Mouse (Mus musculus): ENCODE measurements around the gene Nbr1.
"Not testable (repeated sequence)": the region's sequence is repeated elsewhere in the genome, so short reads cannot be mapped to it uniquely, and the experiment has no call there.

Nbr1 gene

GRCm38 (mm10) chr11:101556541-101556940, 4.6 kb downstream of the Nbr1 start:
- no peak for DNase-seq (ENCODE audit: low read depth, low spot score)
- Histone ChIP-seq H3K27me3 (ENCODE audit: control insufficient read depth, insufficient read depth, low read length, poor library complexity, severe bottlenecking) (no peaks in the 10 kb centered on the region), H3K36me3 (ENCODE audit: control insufficient read depth, insufficient read depth, low read length, poor library complexity, severe bottlenecking) (peaks cover 7% of the 10 kb centered on the region)

- DNase-seq (ENCODE audit: low read depth, low spot score), result no peak
- peaks cover 7% of the 10 kb centered on the region for H3K36me3 ChIP-seq (ENCODE audit: control insufficient read depth, insufficient read depth, low read length, poor library complexity, severe bottlenecking)
Measured at GRCm38 (mm10) chr11:101556954-101557353, 5.0 kb downstream of the Nbr1 start.

GRCm38 (mm10) chr11:101562391-101562790, 10.4 kb downstream of the Nbr1 start:
- peak; percentile 86 for DNase-seq (ENCODE audit: low read depth, low spot score)
- H3K27me3 ChIP-seq (ENCODE audit: control insufficient read depth, insufficient read depth, low read length, poor library complexity, severe bottlenecking), result no peaks in the 10 kb centered on the region
- H3K36me3 ChIP-seq (ENCODE audit: control insufficient read depth, insufficient read depth, low read length, poor library complexity, severe bottlenecking), result peaks cover 13% of the 10 kb centered on the region

More at GRCm38 (mm10) chr11:101556954-101557353, 5.0 kb downstream of the Nbr1 start:
- no peaks in the 10 kb centered on the region for H3K27me3 ChIP-seq (ENCODE audit: control insufficient read depth, insufficient read depth, low read length, poor library complexity, severe bottlenecking)

- Histone ChIP-seq H3K36me3 (ENCODE audit: control insufficient read depth, insufficient read depth, low read length, poor library complexity, severe bottlenecking) (peaks cover 21% of the 10 kb centered on the region), H3K27me3 (ENCODE audit: control insufficient read depth, insufficient read depth, low read length, poor library complexity, severe bottlenecking) (no peaks in the 10 kb centered on the region)
- no peak for DNase-seq (ENCODE audit: low read depth, low spot score)
Measured at GRCm38 (mm10) chr11:101568421-101568820, 16.5 kb downstream of the Nbr1 start.

GRCm38 (mm10) chr11:101576116-101576515, 24.2 kb downstream of the Nbr1 start:
- no peaks in the 10 kb centered on the region for H3K27me3 ChIP-seq (ENCODE audit: control insufficient read depth, insufficient read depth, low read length, poor library complexity, severe bottlenecking)
- DNase-seq (ENCODE audit: low read depth, low spot score), result no peak
- peaks cover 19% of the 10 kb centered on the region for H3K36me3 ChIP-seq (ENCODE audit: control insufficient read depth, insufficient read depth, low read length, poor library complexity, severe bottlenecking)

- H3K36me3 ChIP-seq (ENCODE audit: control insufficient read depth, insufficient read depth, low read length, poor library complexity, severe bottlenecking), result peaks cover 4% of the 10 kb centered on the region
- H3K27me3 ChIP-seq (ENCODE audit: control insufficient read depth, insufficient read depth, low read length, poor library complexity, severe bottlenecking), result no peaks in the 10 kb centered on the region
- DNase-seq (ENCODE audit: low read depth, low spot score), result no peak
Measured at GRCm38 (mm10) chr11:101581081-101581764, 29.3 kb downstream of the Nbr1 start.

- no peaks in the 10 kb centered on the region for H3K27me3 ChIP-seq (ENCODE audit: control insufficient read depth, insufficient read depth, low read length, poor library complexity, severe bottlenecking)
- DNase-seq (ENCODE audit: low read depth, low spot score), result peak; percentile 52
- H3K36me3 ChIP-seq (ENCODE audit: control insufficient read depth, insufficient read depth, low read length, poor library complexity, severe bottlenecking), result peaks cover 1% of the 10 kb centered on the region; the same call in 1 of the 2 replicates
Measured at GRCm38 (mm10) chr11:101582054-101583035, 30.4 kb downstream of the Nbr1 start, which contains the start of gene Tmem106a. Gene Tmem106a (plus strand): TSS chr11:101582242.

GRCm38 (mm10) chr11:101583205-101583604, 31.3 kb downstream of the Nbr1 start:
- H3K27me3 ChIP-seq (ENCODE audit: control insufficient read depth, insufficient read depth, low read length, poor library complexity, severe bottlenecking), result no peaks in the 10 kb centered on the region
- peaks cover 1% of the 10 kb centered on the region; the same call in 1 of the 2 replicates for H3K36me3 ChIP-seq (ENCODE audit: control insufficient read depth, insufficient read depth, low read length, poor library complexity, severe bottlenecking)
- no peak for DNase-seq (ENCODE audit: low read depth, low spot score)

GRCm38 (mm10) chr11:101585031-101585430, 33.1 kb downstream of the Nbr1 start:
- not testable (repeated sequence) for H3K27me3 ChIP-seq (ENCODE audit: control insufficient read depth, insufficient read depth, low read length, poor library complexity, severe bottlenecking); DNase-seq (ENCODE audit: low read depth, low spot score); H3K36me3 ChIP-seq (ENCODE audit: control insufficient read depth, insufficient read depth, low read length, poor library complexity, severe bottlenecking)

GRCm38 (mm10) chr11:101585805-101586204, 33.9 kb downstream of the Nbr1 start:
- Histone ChIP-seq H3K27me3 (ENCODE audit: control insufficient read depth, insufficient read depth, low read length, poor library complexity, severe bottlenecking) (no peaks in the 10 kb centered on the region), H3K36me3 (ENCODE audit: control insufficient read depth, insufficient read depth, low read length, poor library complexity, severe bottlenecking) (no peaks in the 10 kb centered on the region)
- no peak for DNase-seq (ENCODE audit: low read depth, low spot score)

- DNase-seq (ENCODE audit: low read depth, low spot score), result no peak
- Histone ChIP-seq H3K27me3 (ENCODE audit: control insufficient read depth, insufficient read depth, low read length, poor library complexity, severe bottlenecking) (no peaks in the 10 kb centered on the region), H3K36me3 (ENCODE audit: control insufficient read depth, insufficient read depth, low read length, poor library complexity, severe bottlenecking) (no peaks in the 10 kb centered on the region)
Measured at GRCm38 (mm10) chr11:101587676-101588075, 35.7 kb downstream of the Nbr1 start.

- DNase-seq (ENCODE audit: low read depth, low spot score), result no peak
- H3K36me3 ChIP-seq (ENCODE audit: control insufficient read depth, insufficient read depth, low read length, poor library complexity, severe bottlenecking), result no peaks in the 10 kb centered on the region
- H3K27me3 ChIP-seq (ENCODE audit: control insufficient read depth, insufficient read depth, low read length, poor library complexity, severe bottlenecking), result no peaks in the 10 kb centered on the region
Measured at GRCm38 (mm10) chr11:101588868-101589267, 36.9 kb downstream of the Nbr1 start.

GRCm38 (mm10) chr11:101589444-101589843, 37.5 kb downstream of the Nbr1 start:
- peak; percentile 80 for DNase-seq (ENCODE audit: low read depth, low spot score)

GRCm38 (mm10) chr11:101589989-101590624, 38.2 kb downstream of the Nbr1 start:
- no peaks in the 10 kb centered on the region for H3K27me3 ChIP-seq (ENCODE audit: control insufficient read depth, insufficient read depth, low read length, poor library complexity, severe bottlenecking)
- DNase-seq (ENCODE audit: low read depth, low spot score), result no peak

More at GRCm38 (mm10) chr11:101589444-101589843, 37.5 kb downstream of the Nbr1 start:
- H3K36me3 ChIP-seq (ENCODE audit: control insufficient read depth, insufficient read depth, low read length, poor library complexity, severe bottlenecking), result no peaks in the 10 kb centered on the region
- H3K27me3 ChIP-seq (ENCODE audit: control insufficient read depth, insufficient read depth, low read length, poor library complexity, severe bottlenecking), result no peaks in the 10 kb centered on the region

More at GRCm38 (mm10) chr11:101589989-101590624, 38.2 kb downstream of the Nbr1 start:
- H3K36me3 ChIP-seq (ENCODE audit: control insufficient read depth, insufficient read depth, low read length, poor library complexity, severe bottlenecking), result no peaks in the 10 kb centered on the region

All from splenic B cell, adult 2 months (primary cell).